Mouse (Mus musculus): ENCODE results near the gene Intu. TPM values are rescaled to one million over a fixed set of nuclear protein-coding genes. Genes with fewer than 3 reads are reported as not detected.

The Intu gene
- total RNA-seq, 2 experiments from 2014 or later = 4.8 to 6.3 TPM

- no peak for DNase-seq (ENCODE audit: low spot score in 2 of 2)
These were observed 2.8 kb upstream of the Intu start for GRCm38 (mm10) chr3:40527976-40528950.

GRCm38 (mm10) chr3:40528958-40529357 is 2.1 kb upstream of the Intu start:
- no peak for DNase-seq (ENCODE audit: low spot score in 2 of 2)

- DNase-seq (ENCODE audit: low spot score in 2 of 2) = no peak
These were observed 241 bp upstream of the Intu start for GRCm38 (mm10) chr3:40530845-40531244.

GRCm38 (mm10) chr3:40532256-40532655 is 1.2 kb downstream of the Intu start:
- no peak for DNase-seq (ENCODE audit: low spot score in 2 of 2)

- no peak for DNase-seq (ENCODE audit: low spot score in 2 of 2)
These were observed 3.1 kb downstream of the Intu start for GRCm38 (mm10) chr3:40534141-40534540.

GRCm38 (mm10) chr3:40540567-40541554 is 9.8 kb downstream of the Intu start:
- DNase-seq (ENCODE audit: low spot score in 2 of 2) = peak; percentile 91 to 94

- no peak for DNase-seq (ENCODE audit: low spot score in 2 of 2)
These were observed 15.5 kb downstream of the Intu start for GRCm38 (mm10) chr3:40546621-40547020.

GRCm38 (mm10) chr3:40652941-40653352 is 121.9 kb downstream of the Intu start:
- no peak for DNase-seq (ENCODE audit: low spot score in 2 of 2)

GRCm38 (mm10) chr3:40653582-40653981 is 122.5 kb downstream of the Intu start:
- DNase-seq (ENCODE audit: low spot score in 2 of 2) = no peak

- no peak for DNase-seq (ENCODE audit: low spot score in 2 of 2)
These were observed 122.9 kb downstream of the Intu start for GRCm38 (mm10) chr3:40654028-40654427.

- DNase-seq (ENCODE audit: low spot score in 2 of 2) = no peak
These were observed 124.5 kb downstream of the Intu start for GRCm38 (mm10) chr3:40655571-40655970.

GRCm38 (mm10) chr3:40656339-40656738 is 125.3 kb downstream of the Intu start:
- DNase-seq (ENCODE audit: low spot score in 2 of 2) = no peak

- no peak for DNase-seq (ENCODE audit: low spot score in 2 of 2)
These were observed 129.1 kb downstream of the Intu start for GRCm38 (mm10) chr3:40660231-40660630.

- DNase-seq (ENCODE audit: low spot score in 2 of 2) = no peak
These were observed 135.0 kb downstream of the Intu start for GRCm38 (mm10) chr3:40666109-40666508.

- DNase-seq (ENCODE audit: low spot score in 2 of 2) = no peak
These were observed 136.0 kb downstream of the Intu start for GRCm38 (mm10) chr3:40666861-40667719.

GRCm38 (mm10) chr3:40668889-40669288 is 137.8 kb downstream of the Intu start:
- no peak for DNase-seq (ENCODE audit: low spot score in 2 of 2)

GRCm38 (mm10) chr3:40669395-40669794 is 138.3 kb downstream of the Intu start:
- no peak for DNase-seq (ENCODE audit: low spot score in 2 of 2)

- no peak for DNase-seq (ENCODE audit: low spot score in 2 of 2)
These were observed 142.4 kb downstream of the Intu start for GRCm38 (mm10) chr3:40673515-40673914.

- DNase-seq (ENCODE audit: low spot score in 2 of 2) = no peak
These were observed 143.9 kb downstream of the Intu start for GRCm38 (mm10) chr3:40674873-40675405.

- no peak for DNase-seq (ENCODE audit: low spot score in 2 of 2)
These were observed 147.8 kb downstream of the Intu start for GRCm38 (mm10) chr3:40678856-40679255.
